Mouse (Mus musculus) gastrocnemius, postnatal 36 days (tissue): ENCODE results near the gene Fsd2. TPM values are rescaled to one million over a fixed set of nuclear protein-coding genes. Genes with fewer than 3 reads are reported as not detected.

Experiments used
- DNase-seq, 2 experiments: peaks; one replicate each; pipeline ENCODE4 v3.0.0; 2022
- intact Hi-C: fragments of 180-260 bp; cut with DNase I; formaldehyde crosslinking; loops from one replicate; pipeline ENCODE4 v1.15.1; 2025
- total RNA-seq, 2 experiments: library from RNA; stranded (reverse); gene quantifications; 2 replicates each; pipeline ENCODE4 v1.2.3; 2021

The Fsd2 gene
- total RNA-seq, 2 experiments from 2014 or later: 283 to 325 TPM

DNA sequence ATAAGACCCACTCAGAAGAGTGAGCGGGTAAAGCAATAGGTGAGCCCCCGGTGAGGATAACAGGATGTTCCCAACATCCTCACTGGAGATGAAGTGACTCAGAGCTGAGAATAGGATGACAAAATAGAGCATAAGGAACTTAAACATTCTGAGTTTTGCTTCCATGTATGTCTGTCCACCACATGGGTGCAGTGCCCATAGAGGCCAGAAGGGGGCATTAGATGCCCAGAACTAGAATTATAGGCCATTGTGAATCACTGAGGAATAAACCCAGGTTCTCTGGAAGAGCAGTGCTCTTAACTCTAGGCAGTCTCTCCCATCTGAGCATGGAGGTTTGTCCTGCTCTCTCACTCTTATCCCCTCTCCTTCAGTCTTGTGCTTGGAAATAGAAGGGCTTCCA is 12.4 kb downstream of the Fsd2 start:
- intact Hi-C loops: no loop called here
- no peak for DNase-seq

- intact Hi-C loops: no loop called here
- DNase-seq: no peak
Observed at GRCm38 (mm10) chr7:81553589-81553988, 13.2 kb downstream of the Fsd2 start.

- intact Hi-C loops: no loop called here
- no peak for DNase-seq
Observed at GRCm38 (mm10) chr7:81548864-81549263, 17.9 kb downstream of the Fsd2 start.

DNA sequence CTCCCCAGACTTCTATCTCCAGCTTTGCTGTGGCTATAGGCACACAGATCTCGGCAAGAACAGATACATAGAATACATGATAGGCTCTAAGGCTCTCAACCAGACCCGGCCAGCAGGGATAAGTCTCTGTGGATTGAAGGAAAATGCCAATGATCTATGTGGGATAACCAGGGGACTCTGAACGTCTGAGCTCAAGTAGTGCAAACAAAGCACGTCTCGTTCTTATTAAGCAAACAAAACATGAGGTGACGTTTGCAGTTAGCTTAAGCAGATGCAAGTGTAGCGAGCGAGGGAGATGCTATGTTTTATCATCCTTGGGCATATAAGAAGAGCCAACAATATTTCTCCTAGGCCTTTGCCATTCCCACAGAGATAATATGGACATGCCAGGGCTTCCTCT is 23.8 kb downstream of the Fsd2 start:
- no peak for DNase-seq
- intact Hi-C loops: no loop called here

- intact Hi-C loops: no loop called here
- peak; percentile 67 to 84 for DNase-seq
Observed at GRCm38 (mm10) chr7:81541924-81542524, 24.7 kb downstream of the Fsd2 start.

GRCm38 (mm10) chr7:81540999-81541398 is 25.7 kb downstream of the Fsd2 start:
- intact Hi-C loops: no loop called here
- no peak for DNase-seq

GRCm38 (mm10) chr7:81539565-81539964 is 27.2 kb downstream of the Fsd2 start:
- no peak for DNase-seq
- intact Hi-C loops: no loop called here

GRCm38 (mm10) chr7:81538070-81538675 is 28.6 kb downstream of the Fsd2 start:
- intact Hi-C loops: no loop called here

GRCm38 (mm10) chr7:81536478-81536877 is 30.3 kb downstream of the Fsd2 start:
- intact Hi-C loops: no loop called here
- no peak for DNase-seq

More at GRCm38 (mm10) chr7:81538070-81538675, 28.6 kb downstream of the Fsd2 start:
- no peak for DNase-seq

GRCm38 (mm10) chr7:81531462-81531861 is 35.3 kb downstream of the Fsd2 start:
- intact Hi-C loops: no loop called here
- no peak for DNase-seq

GRCm38 (mm10) chr7:81528918-81529317 is 37.8 kb downstream of the Fsd2 start:
- DNase-seq: no peak
- intact Hi-C loops: no loop called here

- DNase-seq: no peak
- intact Hi-C loops: no loop called here
Observed at GRCm38 (mm10) chr7:81523663-81524017, 43.1 kb downstream of the Fsd2 start.

DNA sequence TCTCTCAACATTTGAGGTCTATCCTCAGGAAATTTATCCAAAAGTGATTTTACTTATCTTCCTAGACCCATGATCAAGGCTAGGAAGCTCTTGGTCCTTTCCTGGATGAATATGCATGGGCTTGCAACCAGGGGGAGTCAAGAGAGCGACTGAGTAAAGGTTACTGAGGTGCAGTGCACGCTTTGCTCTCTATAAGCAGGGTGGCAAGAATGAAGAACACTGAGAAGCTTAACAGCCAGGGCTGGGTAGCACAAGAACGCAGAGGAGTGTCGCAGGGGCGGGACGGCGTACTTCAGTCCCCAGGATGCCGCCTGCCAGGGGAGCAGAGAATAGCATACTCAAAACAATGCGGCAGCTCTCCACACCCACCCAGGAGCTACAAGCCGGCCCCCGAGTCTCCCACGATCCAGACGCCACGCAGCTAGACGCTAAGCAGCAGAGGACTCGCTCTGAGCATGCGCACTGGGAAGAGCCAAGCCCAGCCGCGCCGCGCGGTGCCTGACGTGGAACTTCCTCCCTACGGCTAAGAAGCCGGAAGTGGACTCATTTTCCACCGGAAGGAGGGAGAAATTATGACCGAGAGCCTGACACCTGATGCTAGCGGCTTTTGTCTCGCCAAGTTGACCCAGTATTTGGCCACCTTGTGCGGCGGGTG is 43.6 kb downstream of the Fsd2 start:
- peak; percentile 80 to 86 for DNase-seq
- intact Hi-C loops: no loop called here

- DNase-seq: no peak
- intact Hi-C loops: loop anchor here (5.0 kb wide), 2 partner anchors 59 to 119 kb away; partner anchors contain the start of gene Cpeb1
Observed at GRCm38 (mm10) chr7:81516154-81517030, 50.4 kb downstream of the Fsd2 start.

DNA sequence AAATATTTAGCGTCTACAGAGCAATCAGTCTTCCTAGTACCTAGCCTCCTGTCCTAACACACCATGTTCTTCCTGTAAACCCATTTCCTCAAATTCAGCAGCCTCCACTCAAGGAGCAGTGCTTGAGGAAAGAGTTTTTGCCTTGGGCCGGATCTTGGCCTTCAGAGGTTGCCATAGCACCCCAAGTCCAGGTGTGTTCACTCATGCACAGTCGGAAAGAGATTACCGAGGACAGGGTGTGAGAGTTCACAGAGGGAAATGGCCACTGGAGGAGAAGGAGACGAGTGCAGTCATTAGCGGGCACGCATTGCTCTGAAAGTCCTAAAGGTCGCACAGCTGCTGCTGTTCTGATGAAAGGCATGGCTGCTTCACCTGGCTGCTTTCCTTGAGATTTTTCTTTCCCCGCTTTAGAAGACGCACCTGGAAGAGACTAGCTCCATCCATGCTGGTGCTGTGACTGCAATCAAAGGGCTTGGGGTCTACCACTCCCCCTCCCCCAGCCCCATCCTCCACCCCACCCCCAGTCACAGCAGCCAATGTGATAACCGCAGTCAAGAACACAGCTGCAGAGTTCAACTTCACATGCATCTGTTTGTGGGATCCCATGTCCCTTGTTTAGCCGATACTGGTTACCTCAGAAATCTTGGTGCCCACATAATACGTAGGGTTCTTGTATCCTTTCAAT is 51.7 kb downstream of the Fsd2 start:
- intact Hi-C loops: loop anchor here (5.0 kb wide), 2 partner anchors 58 to 118 kb away; partner anchors contain the start of gene Cpeb1
- DNase-seq: no peak

DNA sequence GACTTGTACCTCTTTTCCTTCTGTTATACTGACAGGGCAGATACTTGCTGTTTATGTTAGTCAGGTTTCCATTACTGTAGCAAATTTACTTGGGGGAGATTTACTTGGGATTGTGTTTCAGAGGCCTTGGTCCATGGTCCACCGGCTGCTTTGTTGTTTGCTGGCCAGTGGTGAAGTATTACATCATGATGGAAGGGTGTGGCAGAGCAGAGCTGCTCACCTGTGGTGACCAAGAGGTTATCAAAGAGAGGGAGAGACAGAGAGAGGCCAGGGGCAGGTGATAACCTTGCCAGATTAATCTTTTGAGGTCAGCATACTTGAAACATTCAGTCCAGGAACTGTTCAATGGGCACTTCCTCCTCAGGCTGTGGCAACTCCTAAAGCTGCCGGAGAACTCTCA is 65.7 kb downstream of the Fsd2 start:
- intact Hi-C loops: no loop called here
- no peak for DNase-seq

DNA sequence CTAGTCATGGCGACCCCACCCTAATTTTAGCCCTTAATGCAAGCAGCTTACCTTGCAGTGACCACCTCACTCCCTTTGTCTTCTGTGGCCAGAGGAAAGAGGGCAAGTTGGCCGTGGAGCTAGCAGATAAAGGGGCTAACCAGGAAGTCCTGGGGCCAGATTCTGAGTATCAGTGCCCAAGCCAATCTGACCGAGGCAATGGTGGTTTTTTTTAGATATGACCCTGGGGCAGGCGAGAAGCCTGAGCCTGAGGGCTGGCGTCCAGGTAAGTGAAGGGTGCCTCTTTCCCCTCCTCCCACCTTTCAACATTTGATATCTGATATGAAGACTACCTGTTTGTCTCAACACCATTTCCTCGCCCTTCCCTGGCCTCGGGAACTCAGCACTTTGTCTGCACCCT is 68.6 kb downstream of the Fsd2 start, which contains the start of gene BC048679:
Gene BC048679, minus strand, starts transcription at position 101 of the 400 bp plus-strand sequence.
- intact Hi-C loops: loop anchor here (5.0 kb wide), 1 partner anchor 36 kb away; no protein-coding TSS in a partner anchor
- no peak for DNase-seq

- intact Hi-C loops: loop anchor here (5.0 kb wide), 1 partner anchor 35 kb away; no protein-coding TSS in a partner anchor
- no peak for DNase-seq
Observed at GRCm38 (mm10) chr7:81497171-81497570, 69.6 kb downstream of the Fsd2 start.

DNA sequence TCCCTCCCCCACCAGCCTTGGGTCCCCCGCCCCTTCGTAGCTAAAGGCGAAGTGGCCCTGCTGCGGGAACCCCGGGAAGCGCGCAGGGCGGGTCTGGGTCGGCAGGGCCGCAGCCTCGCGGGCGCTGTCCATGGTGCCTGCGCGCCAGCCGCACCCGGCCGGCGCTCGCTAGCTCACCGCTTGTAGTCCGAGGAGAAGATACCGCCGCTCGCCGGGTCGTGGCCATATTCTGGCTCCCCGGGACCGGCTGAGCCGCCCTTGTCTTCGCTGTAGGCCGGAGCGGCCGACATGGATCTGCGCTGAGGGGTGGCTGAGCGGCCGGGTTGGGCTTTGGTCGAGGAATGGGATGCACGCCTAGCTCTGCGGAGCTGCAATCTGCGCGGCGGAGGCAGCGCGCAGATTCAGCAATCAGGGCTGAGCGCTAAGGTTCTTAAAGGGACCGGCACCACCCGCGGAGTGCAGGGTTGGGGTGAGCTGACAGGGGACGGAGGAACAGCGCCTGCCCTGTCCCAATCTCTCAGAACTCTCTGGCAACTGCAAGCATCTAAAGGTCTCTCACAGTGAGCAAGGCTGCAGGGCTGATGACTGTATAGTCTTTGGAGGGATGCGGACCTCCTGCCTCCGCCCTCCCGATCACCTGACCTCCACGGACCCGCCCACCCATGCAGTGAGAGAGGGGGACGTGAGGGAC is 73.3 kb downstream of the Fsd2 start, which contains the start of gene Ap3b2:
Gene Ap3b2, minus strand, starts transcription at position 595 of the 691 bp plus-strand sequence.
- intact Hi-C loops: no loop called here
- peak; percentile 46 to 47 for DNase-seq
